Mouse (Mus musculus): ENCODE data around the gene Bfsp2.

- TF ChIP-seq CTCF (IDR thresholded peaks at IDR 0.05; ENCODE audit: borderline replicate concordance, control insufficient read depth, extremely low read depth, insufficient read depth, low read length, poor library complexity) (no peak), POLR2A (IDR thresholded peaks at IDR 0.05; ENCODE audit: control insufficient read depth, extremely low read depth, insufficient read depth, low read length, poor library complexity) (no peak)
Observed at GRCm38 (mm10) chr9:103465293-103465692, 14.9 kb downstream of the Bfsp2 start.
